Mouse (Mus musculus) lung, postnatal 0 days (tissue): ENCODE measurements around the gene Chrna10. TPM values are rescaled to one million over a fixed set of nuclear protein-coding genes. Genes with fewer than 3 reads are reported as not detected.

ENCODE experiments used
- ATAC-seq: fragments of 200-750 bp; cut with Nextera tagmentation; 2 replicates; pipeline ENCODE4 v1.8.0; 2017; ENCODE audit warnings: moderate library complexity
- DNase-seq: peaks from one replicate; pipeline ENCODE4 v3.0.0-alpha.2; 2016; ENCODE audit warnings: low spot score
- H3K27ac ChIP-seq: fragments of 300-500 bp; sonication (generic); 2 replicates; pipeline ENCODE4 v1.5.1; 2014; ENCODE audit warnings: antibody characterized with exemption, mild to moderate bottlenecking, low read length, mixed read lengths
- H3K27me3 ChIP-seq: fragments of 300-500 bp; sonication (generic); replicated peaks from 2 replicates; pipeline ENCODE4 v1.6.1; 2014; ENCODE audit warnings: low read length, mixed read lengths; ENCODE audit not compliant: insufficient read depth
- H3K36me3 ChIP-seq: fragments of 300-500 bp; sonication (generic); 2 replicates; pipeline ENCODE4 v1.6.1; 2014; ENCODE audit warnings: low read length, mixed read lengths; ENCODE audit not compliant: insufficient read depth
- H3K4me1 ChIP-seq: fragments of 300-500 bp; sonication (generic); 2 replicates; pipeline ENCODE4 v1.6.1; 2014; ENCODE audit warnings: antibody characterized with exemption, low read depth, low read length, mixed read lengths; ENCODE audit not compliant: insufficient read depth
- H3K4me2 ChIP-seq: fragments of 300-500 bp; sonication (generic); replicated peaks from 2 replicates; pipeline ENCODE4 v1.6.1; 2014; ENCODE audit warnings: low read depth, mild to moderate bottlenecking, low read length, moderate library complexity, mixed read lengths
- H3K4me3 ChIP-seq: fragments of 300-500 bp; sonication (generic); 2 replicates; pipeline ENCODE4 v1.5.1; 2014; ENCODE audit warnings: low read depth, low read length
- H3K9ac ChIP-seq: fragments of 300-500 bp; sonication (generic); replicated peaks from 2 replicates; pipeline ENCODE4 v1.6.1; 2014; ENCODE audit warnings: low read depth, mild to moderate bottlenecking
- H3K9me3 ChIP-seq: fragments of 300-500 bp; sonication (generic); 2 replicates; pipeline ENCODE4 v1.6.1; 2016; ENCODE audit warnings: low read length, mixed read lengths
- CTCF ChIP-seq: IDR thresholded peaks from 2 replicates; pipeline ENCODE4 v1.5.1; 2016; ENCODE audit warnings: antibody characterized with exemption, mild to moderate bottlenecking
- EP300 ChIP-seq: IDR thresholded peaks from 2 replicates; pipeline ENCODE4 v1.6.1; 2016; ENCODE audit warnings: antibody characterized with exemption, mild to moderate bottlenecking, control low read depth
- WGBS: fragments of 180-500 bp; shearing (Covaris S2); extraction: QIAGEN DNeasy Blood & Tissue Kit; methylation state at CpG from one replicate; pipeline ENCODE4 v1.1.7; 2014; 5-methylcytosine and 5-hydroxymethylcytosine counted together
- polyA plus RNA-seq: library from polyadenylated mRNA; unstranded; fragments of >200 nt; fragmentation: Nextera tagmentation; extraction: Ambion mirVana; gene quantifications from 2 replicates; pipeline ENCODE4 v1.2.1, GENCODE M21; 2015

The Chrna10 gene
- polyA plus RNA-seq, 1 experiment from 2014 or later, result 0.36 TPM

DNA sequence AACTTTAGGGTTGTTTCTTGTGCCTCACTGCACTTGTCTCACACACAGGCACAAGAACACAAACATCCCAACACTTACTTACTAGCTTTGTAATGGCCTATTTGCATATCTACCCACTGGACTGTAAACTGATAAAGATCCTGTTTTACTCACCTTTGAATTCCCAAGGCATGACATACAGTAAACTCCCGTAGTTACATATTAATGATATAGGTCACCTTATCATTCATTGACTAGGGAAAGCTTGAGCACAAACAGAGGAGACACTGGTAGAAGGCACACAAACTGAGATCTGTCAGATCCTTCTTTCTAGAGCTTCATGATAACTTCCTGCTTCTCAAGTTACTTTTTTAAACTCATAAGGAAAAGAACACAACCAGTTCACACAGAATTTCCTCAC is 54.4 kb downstream of the Chrna10 start:
- DNase-seq, result no peak
- Histone ChIP-seq H3K27ac (no peak overlapping the region), H3K4me1 (peaks cover 13% of the 10 kb centered on the region; the same call in 1 of the 2 replicates), H3K27me3 (no peaks in the 10 kb centered on the region), H3K9me3 (no peaks in the 10 kb centered on the region), H3K4me3 (no peak overlapping the region), H3K36me3 (no peaks in the 10 kb centered on the region; the same call in 1 of the 2 replicates), H3K9ac (no peak overlapping the region), H3K4me2 (no peak overlapping the region)
- WGBS, result 71% methylated on average over 1 of the region's 1 CpGs
- no peak for TF ChIP-seq CTCF
- no peak for TF ChIP-seq EP300
- no peak for ATAC-seq

- TF ChIP-seq CTCF (no peak), EP300 (no peak)
- 85% methylated on average over 3 of the region's 3 CpGs for WGBS
Measured at GRCm38 (mm10) chr7:102061353-102061752, 55.3 kb downstream of the Chrna10 start.

More at GRCm38 (mm10) chr7:102061353-102061752, 55.3 kb downstream of the Chrna10 start:
- Histone ChIP-seq H3K4me2 (no peak overlapping the region), H3K9ac (no peak overlapping the region), H3K4me1 (peaks cover 13% of the 10 kb centered on the region; the same call in 1 of the 2 replicates), H3K36me3 (no peaks in the 10 kb centered on the region; the same call in 1 of the 2 replicates), H3K27me3 (no peaks in the 10 kb centered on the region), H3K4me3 (no peak overlapping the region), H3K27ac (no peak overlapping the region), H3K9me3 (no peaks in the 10 kb centered on the region)
- DNase-seq (no peak), ATAC-seq (no peak)

Other genes starting within 250 kb of the Chrna10 start
- 0.95 and 2.4 TPM in 2 replicates for gene Folr1, start 246.0 kb downstream of the Chrna10 start, polyA plus RNA-seq
- gene Lamtor1, start 210.9 kb downstream of the Chrna10 start, polyA plus RNA-seq, result 131 and 153 TPM in 2 replicates
- 0.05 and 0.17 TPM in 2 replicates for gene Tomt, start 210.5 kb downstream of the Chrna10 start, polyA plus RNA-seq
- gene Lrrc51, start 182.9 kb downstream of the Chrna10 start, polyA plus RNA-seq, result 41.5 and 46.1 TPM in 2 replicates
- gene Numa1, start 182.7 kb downstream of the Chrna10 start, polyA plus RNA-seq, result 31.6 and 38.0 TPM in 2 replicates
- 2.2 and 2.5 TPM in 2 replicates for gene Il18bp, start 98.1 kb downstream of the Chrna10 start, polyA plus RNA-seq
- 16.2 and 18.2 TPM in 2 replicates for gene Rnf121, start 51.4 kb downstream of the Chrna10 start, polyA plus RNA-seq
- gene Xndc1, start 51.3 kb downstream of the Chrna10 start, polyA plus RNA-seq, result 6.2 and 7.8 TPM in 2 replicates
- 0.29 and 0.30 TPM in 2 replicates for gene Xntrpc, start 51.1 kb downstream of the Chrna10 start, polyA plus RNA-seq
- gene Trpc2, start 33.7 kb downstream of the Chrna10 start, polyA plus RNA-seq, result not detected in 2 replicates
- gene Art1, start 15.1 kb downstream of the Chrna10 start, polyA plus RNA-seq, result 0.14 and 0.23 TPM in 2 replicates
- gene Art5, start 7.3 kb downstream of the Chrna10 start, polyA plus RNA-seq, result 0.38 and 0.68 TPM in 2 replicates
- gene Nup98, start 93.3 kb upstream of the Chrna10 start, polyA plus RNA-seq, result 15.5 and 17.0 TPM in 2 replicates
- 109 and 137 TPM in 2 replicates for gene Pgap2, start 93.4 kb upstream of the Chrna10 start, polyA plus RNA-seq
- 133 and 141 TPM in 2 replicates for gene Rhog, start 139.2 kb upstream of the Chrna10 start, polyA plus RNA-seq
- 18.6 and 19.1 TPM in 2 replicates for gene Stim1, start 151.0 kb upstream of the Chrna10 start, polyA plus RNA-seq